Mouse (Mus musculus) heart, embryonic 15.5 days (tissue): Measurements from ENCODE around the gene Gnaz. TPM values are rescaled to one million over a fixed set of nuclear protein-coding genes. Genes with fewer than 3 reads are reported as not detected.

Source experiments
- ATAC-seq: fragments of 200-750 bp; cut with Nextera tagmentation; replicated peaks from 2 replicates; pipeline ENCODE4 v1.8.0; 2017; ENCODE audit warnings: low read depth, moderate TSS enrichment; ENCODE audit not compliant: insufficient number of reproducible peaks, insufficient read depth, low FRiP score
- H3K27ac ChIP-seq: fragments of 300-500 bp; sonication (generic); 2 replicates; pipeline ENCODE4 v1.5.1; 2015; ENCODE audit warnings: mild to moderate bottlenecking, inconsistent platforms
- H3K27me3 ChIP-seq: fragments of 300-500 bp; sonication (generic); 2 replicates; pipeline ENCODE4 v1.6.1; 2015; ENCODE audit warnings: inconsistent platforms
- H3K36me3 ChIP-seq: fragments of 300-500 bp; sonication (generic); 2 replicates; pipeline ENCODE4 v1.6.1; 2015; ENCODE audit warnings: mild to moderate bottlenecking, inconsistent platforms
- H3K4me1 ChIP-seq: fragments of 300-500 bp; sonication (generic); replicated peaks from 2 replicates; pipeline ENCODE4 v1.6.1; 2015; ENCODE audit warnings: inconsistent platforms
- H3K4me2 ChIP-seq: fragments of 300-500 bp; sonication (generic); 2 replicates; pipeline ENCODE4 v1.6.1; 2015; ENCODE audit warnings: inconsistent platforms, mild to moderate bottlenecking, moderate library complexity
- H3K4me3 ChIP-seq: fragments of 300-500 bp; sonication (generic); 2 replicates; pipeline ENCODE4 v1.5.1; 2015; ENCODE audit warnings: mild to moderate bottlenecking, inconsistent platforms
- H3K9ac ChIP-seq: fragments of 300-500 bp; sonication (generic); 2 replicates; pipeline ENCODE4 v1.6.1; 2015; ENCODE audit warnings: mild to moderate bottlenecking, inconsistent platforms
- H3K9me3 ChIP-seq: fragments of 300-500 bp; sonication (generic); replicated peaks from 2 replicates; pipeline ENCODE4 v1.6.1; 2016; ENCODE audit warnings: inconsistent platforms
- WGBS: fragments of 180-500 bp; shearing (Covaris S2); methylation state at CpG from one replicate; pipeline ENCODE4 v1.1.7; 2015; ENCODE audit warnings: mixed read lengths; 5-methylcytosine and 5-hydroxymethylcytosine counted together
- polyA plus RNA-seq: library from polyadenylated mRNA; unstranded; fragments of >200 nt; fragmentation: Nextera tagmentation; extraction: Ambion mirVana; gene quantifications from 2 replicates; pipeline ENCODE4 v1.2.1, GENCODE M21; 2015

The Gnaz gene
- polyA plus RNA-seq, 1 experiment from 2014 or later, result 1.2 TPM

DNA sequence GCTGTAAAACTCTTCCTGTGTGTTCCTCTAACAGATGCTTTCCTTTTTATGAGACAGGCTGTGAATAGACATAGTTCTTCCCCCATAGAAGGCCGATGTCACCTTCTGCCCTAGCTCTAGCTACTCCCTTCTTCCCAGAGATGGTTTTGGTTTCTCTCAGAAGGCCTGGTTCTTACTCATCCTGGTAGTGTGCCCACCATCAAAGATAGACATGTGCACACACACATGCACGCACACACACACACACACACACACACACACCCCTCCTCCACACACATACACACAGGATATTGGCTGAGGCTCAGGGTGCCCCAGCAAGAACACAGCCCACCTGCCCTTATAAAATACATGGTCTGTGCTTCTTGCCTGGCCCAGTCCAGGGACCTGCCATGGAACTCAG lies 2.3 kb downstream of the Gnaz start:
- H3K27ac ChIP-seq, result no peak overlapping the region
- no peak overlapping the region for H3K9ac ChIP-seq
- peaks cover 52% of the 10 kb centered on the region for H3K27me3 ChIP-seq
- peaks cover 13% of the 10 kb centered on the region for H3K4me1 ChIP-seq
- no peaks in the 10 kb centered on the region for H3K36me3 ChIP-seq
- no peak overlapping the region for H3K4me3 ChIP-seq
- no peak for ATAC-seq
- H3K9me3 ChIP-seq, result no peaks in the 10 kb centered on the region
- no peak overlapping the region for H3K4me2 ChIP-seq
- 76% methylated on average over 2 of the region's 2 CpGs for WGBS

- Histone ChIP-seq H3K4me3 (no peak overlapping the region), H3K27ac (no peak overlapping the region), H3K9ac (no peak overlapping the region), H3K36me3 (no peaks in the 10 kb centered on the region), H3K4me2 (no peak overlapping the region), H3K9me3 (no peaks in the 10 kb centered on the region), H3K27me3 (peaks cover 38% of the 10 kb centered on the region), H3K4me1 (0 out of 2 replicates have a peak, but pooled peaks cover under 1% of the 10 kb centered on the region)
- 69% methylated on average over 6 of the region's 6 CpGs for WGBS
- ATAC-seq, result no peak
These were observed 6.0 kb downstream of the Gnaz start for GRCm38 (mm10) chr10:74973026-74973425.

DNA sequence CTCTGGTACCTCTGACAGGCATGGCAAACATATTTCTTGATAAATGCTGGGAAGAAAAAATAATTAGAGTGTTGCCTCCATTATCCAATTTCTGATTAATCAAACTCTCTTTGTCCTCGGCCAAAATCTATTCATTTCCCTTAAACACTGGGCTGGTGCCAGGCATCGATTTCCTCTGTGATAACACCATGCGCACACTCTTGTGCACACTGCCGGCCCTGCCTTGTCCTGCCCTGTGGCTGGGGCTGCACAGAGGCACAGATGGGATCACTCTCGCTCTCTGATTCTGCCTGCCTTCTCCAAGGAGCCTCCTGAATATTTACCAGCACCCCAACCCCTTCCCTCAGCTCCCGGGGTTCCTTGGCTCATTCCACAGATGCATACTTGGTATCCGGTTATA lies 8.6 kb downstream of the Gnaz start:
- H3K4me3 ChIP-seq, result no peak overlapping the region
- no peak overlapping the region for H3K4me2 ChIP-seq
- no peak for ATAC-seq
- H3K9me3 ChIP-seq, result no peaks in the 10 kb centered on the region
- peaks cover 43% of the 10 kb centered on the region for H3K27me3 ChIP-seq
- 58% methylated on average over 7 of the region's 7 CpGs for WGBS
- no peak overlapping the region for H3K9ac ChIP-seq
- no peaks in the 10 kb centered on the region for H3K4me1 ChIP-seq
- H3K27ac ChIP-seq, result no peak overlapping the region
- no peaks in the 10 kb centered on the region for H3K36me3 ChIP-seq

- H3K4me2 ChIP-seq, result no peak overlapping the region
- H3K36me3 ChIP-seq, result no peaks in the 10 kb centered on the region
- H3K27me3 ChIP-seq, result peaks cover 44% of the 10 kb centered on the region
- H3K9me3 ChIP-seq, result no peaks in the 10 kb centered on the region
- WGBS, result 58% methylated on average over 7 of the region's 7 CpGs
- ATAC-seq, result no peak
- H3K9ac ChIP-seq, result no peak overlapping the region
- H3K27ac ChIP-seq, result no peak overlapping the region
- H3K4me3 ChIP-seq, result no peak overlapping the region
- H3K4me1 ChIP-seq, result no peaks in the 10 kb centered on the region
These were observed 9.5 kb downstream of the Gnaz start for GRCm38 (mm10) chr10:74976429-74976828.

DNA sequence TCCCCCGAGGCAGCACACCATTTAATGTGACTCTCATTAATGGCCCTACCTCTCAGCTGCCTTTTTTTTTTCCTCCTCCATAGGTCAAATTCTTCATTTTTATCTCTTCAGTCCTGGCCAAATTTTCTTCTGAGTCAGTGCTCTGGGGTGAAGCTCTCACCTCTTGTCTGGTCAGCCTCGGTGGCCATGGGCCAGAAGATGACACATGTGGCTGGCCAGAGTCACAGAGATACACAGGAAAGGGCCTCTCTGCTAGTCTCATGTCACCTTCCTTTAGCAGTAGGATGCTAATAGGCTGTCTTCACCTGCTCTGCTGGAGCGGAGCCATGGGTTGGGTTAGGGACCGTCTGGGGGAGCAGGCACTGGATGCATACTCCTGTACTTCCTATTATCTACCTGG lies 11.1 kb downstream of the Gnaz start:
- no peak overlapping the region for H3K27ac ChIP-seq
- H3K4me2 ChIP-seq, result no peak overlapping the region
- H3K9me3 ChIP-seq, result no peaks in the 10 kb centered on the region
- H3K4me3 ChIP-seq, result no peak overlapping the region
- no peak for ATAC-seq
- no peaks in the 10 kb centered on the region for H3K36me3 ChIP-seq
- 73% methylated on average over 4 of the region's 4 CpGs for WGBS
- no peaks in the 10 kb centered on the region for H3K4me1 ChIP-seq
- peaks cover 42% of the 10 kb centered on the region for H3K27me3 ChIP-seq
- H3K9ac ChIP-seq, result no peak overlapping the region

DNA sequence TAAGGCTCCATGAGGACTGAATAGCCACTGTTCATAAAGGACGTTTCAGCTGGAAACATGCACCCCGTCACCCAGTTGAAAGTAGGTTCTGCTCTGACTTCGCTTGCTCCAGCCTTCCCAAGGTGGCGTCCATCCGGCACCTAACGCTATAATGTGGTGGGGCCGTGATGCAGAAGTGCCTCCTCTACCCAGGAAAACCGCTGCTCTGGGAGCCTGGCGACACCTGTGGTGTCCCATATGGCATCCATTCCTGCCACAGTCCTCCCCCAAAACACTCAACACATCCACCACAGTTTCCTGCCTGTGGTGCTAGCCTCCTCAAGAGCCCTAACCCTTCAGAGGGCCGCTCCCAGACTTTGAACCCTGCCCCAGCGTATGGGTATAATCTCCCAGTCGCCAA lies 14.2 kb downstream of the Gnaz start:
- WGBS, result 75% methylated on average over 12 of the region's 12 CpGs
- Histone ChIP-seq H3K4me2 (no peak overlapping the region), H3K27me3 (peaks cover 43% of the 10 kb centered on the region), H3K4me1 (no peaks in the 10 kb centered on the region), H3K36me3 (no peaks in the 10 kb centered on the region), H3K27ac (no peak overlapping the region), H3K4me3 (no peak overlapping the region), H3K9me3 (no peaks in the 10 kb centered on the region), H3K9ac (no peak overlapping the region)
- ATAC-seq, result no peak

DNA sequence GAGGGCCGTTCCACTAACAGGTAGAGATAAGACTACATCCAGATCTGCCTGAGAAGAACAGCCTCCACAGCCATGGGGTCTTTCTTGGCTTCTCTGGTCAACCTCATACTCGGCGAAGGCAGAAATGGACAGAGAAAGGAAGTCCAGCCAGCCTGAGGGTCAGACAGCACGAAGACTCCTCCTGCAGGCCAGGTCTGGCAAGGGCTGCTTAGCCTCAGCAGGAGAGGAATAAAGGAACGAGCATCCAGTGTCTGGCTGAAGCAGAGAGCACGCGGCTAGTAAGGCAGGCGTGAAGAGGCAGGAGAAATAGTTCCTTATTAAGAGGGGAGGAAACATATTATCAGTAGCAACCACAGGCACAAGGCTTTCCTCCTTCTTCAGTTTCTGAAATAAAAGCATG lies 16.2 kb downstream of the Gnaz start:
- ATAC-seq, result no peak
- no peak overlapping the region for H3K27ac ChIP-seq
- no peak overlapping the region for H3K4me2 ChIP-seq
- peaks cover 33% of the 10 kb centered on the region for H3K27me3 ChIP-seq
- WGBS, result 61% methylated on average over 8 of the region's 8 CpGs
- no peak overlapping the region for H3K4me3 ChIP-seq
- no peaks in the 10 kb centered on the region for H3K9me3 ChIP-seq
- peaks cover 9% of the 10 kb centered on the region for H3K4me1 ChIP-seq
- H3K36me3 ChIP-seq, result no peaks in the 10 kb centered on the region
- no peak overlapping the region for H3K9ac ChIP-seq

DNA sequence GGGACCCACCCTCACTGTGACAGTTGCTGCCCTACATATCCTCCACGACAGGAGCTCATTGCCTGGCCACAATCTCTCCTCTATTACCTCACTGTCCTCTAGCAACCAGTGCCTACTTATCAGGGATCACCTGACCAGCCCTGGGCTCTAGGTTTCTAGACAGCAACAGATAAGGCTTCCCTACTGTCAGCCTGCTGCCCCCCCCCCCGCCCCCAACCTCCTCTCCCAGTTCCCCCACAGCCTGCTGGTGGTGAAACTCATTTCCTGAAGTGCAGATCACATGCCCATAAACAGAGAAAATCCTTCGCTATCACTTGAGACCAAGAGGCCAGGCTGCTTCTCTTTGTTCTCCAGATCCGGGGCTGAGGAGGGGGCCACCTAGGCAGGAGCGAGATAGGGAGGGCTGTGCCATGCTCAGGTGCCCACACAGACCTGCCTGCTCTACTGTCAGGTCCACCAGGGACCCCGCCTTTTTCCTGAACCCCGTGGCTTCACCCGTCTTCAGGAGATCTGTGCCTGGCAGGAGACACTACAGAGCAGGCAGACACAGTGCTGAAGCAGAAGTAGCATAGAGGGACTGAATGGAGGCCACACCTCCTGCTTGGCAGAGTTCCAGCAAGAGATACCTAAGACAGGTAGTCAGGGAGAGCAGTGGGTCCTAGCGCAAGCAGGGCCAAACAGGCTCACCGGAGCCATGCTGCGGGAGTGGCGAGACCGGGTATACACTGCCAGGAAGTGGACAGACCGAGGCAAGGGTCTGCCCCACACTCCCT lies 20.9 kb downstream of the Gnaz start:
- peak; percentile 26 for ATAC-seq
- H3K4me1 ChIP-seq, result peaks cover 14% of the 10 kb centered on the region
- H3K27ac ChIP-seq, result no peak overlapping the region
- H3K4me3 ChIP-seq, result no peak overlapping the region
- WGBS, result 47% methylated on average over 14 of the region's 14 CpGs
- H3K36me3 ChIP-seq, result no peaks in the 10 kb centered on the region
- peaks cover 29% of the 10 kb centered on the region for H3K27me3 ChIP-seq
- no peak overlapping the region for H3K4me2 ChIP-seq
- no peaks in the 10 kb centered on the region for H3K9me3 ChIP-seq
- H3K9ac ChIP-seq, result no peak overlapping the region

- peaks cover 34% of the 10 kb centered on the region for H3K27me3 ChIP-seq
- H3K4me3 ChIP-seq, result no peak overlapping the region
- no peak overlapping the region for H3K9ac ChIP-seq
- no peak overlapping the region for H3K27ac ChIP-seq
- no peaks in the 10 kb centered on the region for H3K36me3 ChIP-seq
- H3K4me2 ChIP-seq, result no peak overlapping the region
- no peaks in the 10 kb centered on the region for H3K9me3 ChIP-seq
- no peak for ATAC-seq
- 76% methylated on average over 4 of the region's 4 CpGs for WGBS
- H3K4me1 ChIP-seq, result peaks cover 16% of the 10 kb centered on the region
These were observed 22.8 kb downstream of the Gnaz start for GRCm38 (mm10) chr10:74989814-74990213.

DNA sequence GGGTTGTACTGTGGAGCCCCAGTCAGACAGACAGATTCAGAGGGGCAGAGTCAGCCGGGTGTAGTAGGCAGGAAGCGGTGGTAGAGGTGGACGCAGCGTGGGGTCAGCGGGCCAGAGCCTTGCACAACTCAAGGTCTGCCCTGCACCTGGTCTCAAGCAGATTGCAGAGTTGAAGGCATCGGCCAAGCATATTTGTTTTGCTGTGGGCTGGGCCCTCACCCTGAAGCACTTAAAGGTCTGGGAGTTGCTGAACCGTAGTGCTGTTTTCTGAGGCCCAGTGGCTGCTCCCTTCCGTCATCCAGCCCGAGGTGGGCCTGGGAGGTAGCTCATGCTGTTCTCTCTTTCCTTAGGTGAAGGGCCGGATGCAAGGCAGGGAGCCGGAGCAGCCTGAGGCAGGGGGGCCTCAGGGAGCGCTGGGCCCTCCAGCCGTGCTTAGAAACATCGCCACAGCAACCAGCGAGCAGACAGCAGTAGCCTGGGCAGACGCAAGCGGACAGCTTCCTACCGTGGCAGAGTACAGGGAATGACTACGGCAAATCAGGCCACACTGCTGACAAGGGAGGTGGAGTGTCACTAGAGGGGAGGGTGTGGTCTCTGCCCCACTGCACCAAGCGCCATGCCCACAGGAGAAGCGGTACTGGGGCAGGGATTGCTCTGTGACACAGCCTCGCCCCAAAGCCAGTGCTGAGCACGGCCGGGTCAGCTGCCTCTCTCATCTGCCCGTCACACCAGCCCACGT lies 23.8 kb downstream of the Gnaz start:
- H3K4me2 ChIP-seq, result peak overlapping the region; percentile 39
- WGBS, result 45% methylated on average over 26 of the region's 26 CpGs
- no peak overlapping the region for H3K27ac ChIP-seq
- H3K9ac ChIP-seq, result no peak overlapping the region
- peaks cover 24% of the 10 kb centered on the region for H3K4me1 ChIP-seq
- H3K36me3 ChIP-seq, result no peaks in the 10 kb centered on the region
- H3K9me3 ChIP-seq, result no peaks in the 10 kb centered on the region
- H3K4me3 ChIP-seq, result 0 out of 2 replicates have a peak overlapping the region, but pooled peaks have one; percentile 10
- peaks cover 40% of the 10 kb centered on the region for H3K27me3 ChIP-seq
- no peak for ATAC-seq

DNA sequence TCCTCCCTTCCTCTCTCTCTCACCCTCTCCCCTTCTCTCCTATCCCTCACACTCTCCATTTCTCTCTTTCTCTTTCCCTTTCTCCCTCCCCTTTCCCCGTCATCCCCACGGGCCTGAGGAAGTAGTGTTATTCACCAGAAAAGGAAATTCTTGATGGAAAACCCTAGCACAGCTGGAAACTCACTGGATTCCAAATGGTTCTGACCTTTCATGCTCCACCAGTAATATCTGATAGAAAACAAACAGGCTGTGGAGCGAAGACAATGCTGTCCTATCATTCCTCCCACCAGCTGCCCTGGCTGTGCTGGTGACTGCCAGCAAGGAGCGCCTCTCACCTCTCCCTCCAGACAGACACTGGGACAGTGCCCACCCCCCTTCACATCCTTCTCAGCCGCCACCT lies 27.9 kb downstream of the Gnaz start:
- H3K9ac ChIP-seq, result no peak overlapping the region
- no peak overlapping the region for H3K27ac ChIP-seq
- H3K4me1 ChIP-seq, result peaks cover 18% of the 10 kb centered on the region
- no peak for ATAC-seq
- H3K9me3 ChIP-seq, result no peaks in the 10 kb centered on the region
- no peaks in the 10 kb centered on the region for H3K36me3 ChIP-seq
- peaks cover 32% of the 10 kb centered on the region for H3K27me3 ChIP-seq
- WGBS, result 15% methylated on average over 5 of the region's 5 CpGs
- H3K4me2 ChIP-seq, result peak overlapping the region; percentile 59
- no peak overlapping the region for H3K4me3 ChIP-seq
